Mouse (Mus musculus) cortical plate, adult 2 months (tissue): ENCODE measurements at regions not wholly inside any gene's neighbourhood (a gene's known extent, or its start where the extent isn't known, plus 50 kb on each side); places are given as distances from the start of the nearest gene placed in this dataset.

Experiments
- CTCF ChIP-seq: fragments of 200-500 bp; IDR thresholded peaks from 2 replicates; pipeline ENCODE4 v1.5.1; 2011; ENCODE audit warnings: mild to moderate bottlenecking, control low read depth, low read length; ENCODE audit not compliant: insufficient read depth; ENCODE audit errors: extremely low read depth
- POLR2A ChIP-seq: fragments of 200-500 bp; IDR thresholded peaks from 2 replicates; pipeline ENCODE4 v1.6.1; 2011; ENCODE audit warnings: mild to moderate bottlenecking, low read length, control low read depth; ENCODE audit not compliant: insufficient read depth; ENCODE audit errors: extremely low read depth

DNA sequence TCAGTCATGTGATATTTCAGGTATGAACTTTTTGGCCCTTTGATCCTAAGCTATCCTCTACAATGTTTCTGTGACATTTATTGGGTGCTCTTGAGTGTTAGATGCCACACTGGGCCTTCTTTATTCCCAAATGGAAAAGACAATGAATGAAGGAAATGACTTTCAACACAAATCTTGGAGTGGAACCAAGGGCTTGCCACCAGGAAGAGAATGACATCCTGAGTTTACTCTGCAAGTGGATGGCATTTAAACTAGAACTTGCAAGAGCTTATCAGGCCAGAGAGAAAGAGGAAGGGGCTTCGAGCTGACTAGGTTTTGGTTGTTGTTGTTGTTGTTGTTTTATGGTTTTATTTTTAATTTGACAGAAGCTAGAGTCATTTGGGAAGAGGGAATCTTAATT, 56.1 kb upstream of the Rmdn2 start:
- TF ChIP-seq CTCF (no peak), POLR2A (no peak)
